Mouse (Mus musculus): ENCODE measurements at regions not wholly inside any gene's neighbourhood (a gene's known extent, or its start where the extent isn't known, plus 50 kb on each side); places are given as distances from the start of the nearest gene placed in this dataset.

DNA sequence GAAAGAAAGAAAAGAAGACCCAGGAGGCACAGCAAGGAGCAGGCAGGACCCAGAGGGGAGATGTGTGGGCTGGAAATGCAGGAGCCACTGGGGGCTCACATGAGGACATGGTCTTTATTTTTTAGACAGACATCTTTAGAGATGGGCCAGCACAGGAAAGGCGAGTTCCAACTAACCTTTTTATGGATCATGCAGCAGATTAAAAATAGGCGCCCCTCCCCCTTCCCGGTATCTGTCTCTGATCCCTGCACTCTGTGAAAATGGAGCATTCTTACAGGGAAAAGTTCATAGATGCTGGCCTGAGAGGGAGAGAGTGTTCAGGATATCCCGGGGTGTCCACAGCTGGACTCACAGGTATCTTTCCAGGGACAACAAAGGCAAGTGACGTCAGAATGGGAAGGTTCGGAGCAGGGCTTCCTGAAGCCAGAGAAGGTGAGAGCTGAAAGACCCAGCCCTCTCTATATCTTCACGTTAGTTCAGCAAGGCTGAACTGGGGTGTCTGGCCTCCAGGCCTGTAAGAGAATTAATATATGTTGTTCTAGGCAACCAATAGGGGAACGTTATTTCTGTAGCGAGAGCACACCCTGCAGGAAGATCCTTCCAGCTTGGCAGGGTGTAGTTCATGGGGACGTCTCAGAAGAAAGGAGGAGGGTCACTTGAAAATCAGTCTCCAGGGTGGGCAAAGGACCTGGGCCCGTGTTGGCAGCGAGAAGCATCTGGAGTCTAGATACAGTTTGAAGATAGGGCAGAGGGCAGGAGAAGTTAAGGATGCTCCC lies 51.9 kb upstream of the Neurl1b start:
- Histone ChIP-seq H3K9me3 (ENCODE audit: low read depth, low read length) (no peaks in the 10 kb centered on the region), H3K27me3 (ENCODE audit: insufficient read depth, low read length) (no peaks in the 10 kb centered on the region), H3K4me1 (ENCODE audit: insufficient read depth) (peaks cover 33% of the 10 kb centered on the region), H3K27ac (ENCODE audit: low read depth) (peak overlapping the region; percentile 1; the same call in 1 of the 2 replicates), H3K9ac (no peak overlapping the region), H3K4me2 (no peak overlapping the region), H3K36me3 (ENCODE audit: insufficient read depth) (no peaks in the 10 kb centered on the region), H3K4me3 (ENCODE audit: low read depth, low read length) (no peak overlapping the region)
- WGBS: 43% methylated on average over 12 of the region's 12 CpGs
- ATAC-seq (ENCODE audit: insufficient read depth): no peak
- DNase-seq: peak; percentile 58
- peak; percentile 43; the same call in 1 of the 2 replicates for TF ChIP-seq CTCF (IDR thresholded peaks at IDR 0.05; ENCODE audit: low read depth)

DNA sequence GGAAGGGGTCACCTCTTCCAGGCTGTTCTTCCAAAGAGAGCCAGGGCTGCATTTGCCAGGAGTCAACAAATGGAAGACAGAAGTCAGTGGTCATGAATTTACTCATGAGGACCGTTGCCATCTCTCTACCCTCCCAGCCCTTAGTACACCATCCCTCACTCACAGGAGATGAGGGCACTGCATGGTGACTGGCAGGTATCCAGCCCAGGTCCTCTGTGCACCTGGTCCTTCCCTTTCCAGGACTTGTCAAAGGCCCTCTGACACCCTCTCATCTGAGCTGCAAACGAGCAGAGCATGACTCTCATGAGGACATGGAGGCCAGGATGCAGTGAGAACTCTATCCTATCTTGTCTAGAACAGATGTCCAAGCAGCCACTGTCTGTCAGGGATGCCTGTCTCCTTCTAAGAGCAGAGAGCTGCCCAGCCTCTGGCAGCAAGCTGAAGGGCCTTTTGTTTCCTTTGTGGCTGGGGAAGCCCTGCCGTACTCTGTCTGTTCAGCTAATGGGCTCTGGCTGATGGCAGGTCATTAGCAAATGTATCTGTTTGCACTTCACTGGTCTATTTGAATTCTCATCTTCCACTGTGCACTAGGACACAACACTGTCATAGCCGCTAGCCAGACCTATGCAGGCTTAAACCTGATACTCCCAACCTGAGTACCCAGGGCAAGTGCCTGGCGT lies 50.6 kb upstream of the Neurl1b start:
- H3K9ac ChIP-seq: no peak overlapping the region
- H3K27ac ChIP-seq (ENCODE audit: low read depth): no peak overlapping the region
- H3K9me3 ChIP-seq (ENCODE audit: low read depth, low read length): no peaks in the 10 kb centered on the region
- H3K36me3 ChIP-seq (ENCODE audit: insufficient read depth): no peaks in the 10 kb centered on the region
- H3K27me3 ChIP-seq (ENCODE audit: insufficient read depth, low read length): no peaks in the 10 kb centered on the region
- ATAC-seq (ENCODE audit: insufficient read depth) (no peak), DNase-seq (no peak)
- H3K4me2 ChIP-seq: no peak overlapping the region
- H3K4me1 ChIP-seq (ENCODE audit: insufficient read depth): peaks cover 42% of the 10 kb centered on the region
- no peak for TF ChIP-seq CTCF (IDR thresholded peaks at IDR 0.05; ENCODE audit: low read depth)
- WGBS: 66% methylated on average over 5 of the region's 5 CpGs
- no peak overlapping the region for H3K4me3 ChIP-seq (ENCODE audit: low read depth, low read length)
